Mouse (Mus musculus) C2C12 (cell line): ENCODE results near the gene Tob2. TPM values are rescaled to one million over a fixed set of nuclear protein-coding genes. Genes with fewer than 3 reads are reported as not detected.

ENCODE experiments used
- H3K27me3 ChIP-seq: one replicate; pipeline ENCODE4 v1.6.1; 2011; ENCODE audit not compliant: control insufficient read depth, insufficient read depth, insufficient read length
- H3K36me3 ChIP-seq: one replicate; pipeline ENCODE4 v1.6.1; 2011; ENCODE audit not compliant: control insufficient read depth, insufficient read depth
- H3K4me3 ChIP-seq: one replicate; pipeline ENCODE4 v1.5.1; 2011; ENCODE audit warnings: mild to moderate bottlenecking, control low read depth; ENCODE audit not compliant: poor library complexity, insufficient read depth, severe bottlenecking
- H3K79me2 ChIP-seq: one replicate; pipeline ENCODE4 v1.6.1; 2011; ENCODE audit not compliant: control insufficient read depth, insufficient read depth
- H3K79me3 ChIP-seq: one replicate; pipeline ENCODE4 v1.6.1; 2011; ENCODE audit warnings: low read depth, control low read depth
- H3ac ChIP-seq: one replicate; pipeline ENCODE3; 2011; ENCODE audit warnings: low read depth; ENCODE audit not compliant: control insufficient read depth, insufficient read length
- CEBPB ChIP-seq: IDR thresholded peaks from one replicate; pipeline ENCODE4 v1.6.1; 2011; ENCODE audit warnings: low read depth, mild to moderate bottlenecking, control low read depth, moderate library complexity
- CTCF ChIP-seq: IDR thresholded peaks from one replicate; pipeline ENCODE4 v1.5.1; 2011; ENCODE audit not compliant: control insufficient read depth, insufficient read depth, insufficient read length
- FOSL1 ChIP-seq: IDR thresholded peaks from one replicate; pipeline ENCODE4 v1.8.0; 2011; ENCODE audit warnings: mild to moderate bottlenecking, low read length; ENCODE audit not compliant: poor library complexity, insufficient read depth, severe bottlenecking
- MAX ChIP-seq: IDR thresholded peaks from one replicate; pipeline ENCODE4 v1.6.1; 2011; ENCODE audit warnings: mild to moderate bottlenecking, control low read depth
- MYOD1 ChIP-seq: IDR thresholded peaks from one replicate; pipeline ENCODE4 v1.6.1; 2011; ENCODE audit warnings: low read depth; ENCODE audit not compliant: control insufficient read depth, insufficient read length
- MYOG ChIP-seq: IDR thresholded peaks from one replicate; pipeline ENCODE4 v1.6.1; 2011; ENCODE audit not compliant: control insufficient read depth, insufficient read length; ENCODE audit errors: extremely low read depth
- USF1 ChIP-seq: IDR thresholded peaks from one replicate; pipeline ENCODE4 v1.6.1; 2011; ENCODE audit warnings: low read depth, mild to moderate bottlenecking, control low read depth, moderate library complexity
- polyA plus RNA-seq: library from polyadenylated mRNA; unstranded; fragments of >200 nt; fragmentation: generic; extraction: Trizol; gene quantifications from one replicate; pipeline ENCODE4 v1.2.1, GENCODE M21; 2012; ENCODE audit warnings: missing spikeins

Tob2 gene
- polyA plus RNA-seq, 1 experiment = 37.5 TPM

DNA sequence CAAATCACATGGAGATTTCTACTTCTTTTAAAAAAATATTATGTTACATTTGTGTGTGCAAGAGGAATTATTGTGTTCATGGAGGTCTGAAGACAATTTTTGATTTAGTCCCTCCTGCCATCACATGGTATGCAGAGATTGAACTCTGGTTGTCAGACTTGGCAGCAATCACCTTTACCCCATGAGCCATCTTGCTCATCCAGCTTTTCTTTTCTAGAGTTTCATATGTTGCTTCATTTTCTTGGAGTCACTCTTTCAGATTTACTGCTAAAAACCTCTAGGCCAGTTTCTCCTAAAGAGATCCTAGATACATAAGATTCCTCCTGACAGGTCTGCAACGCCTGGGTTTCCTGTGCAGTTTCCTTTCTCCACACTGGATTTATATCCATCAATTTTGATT lies 49.0 kb downstream of the Tob2 start:
- Histone ChIP-seq H3K79me2 (peaks cover 29% of the 10 kb centered on the region), H3K79me3 (no peaks in the 10 kb centered on the region), H3K36me3 (peaks cover 2% of the 10 kb centered on the region), H3K27me3 (no peaks in the 10 kb centered on the region), H3ac (no peak overlapping the region), H3K4me3 (no peak overlapping the region)
- TF ChIP-seq FOSL1 = no peak
- no peak for TF ChIP-seq CTCF
- no peak for TF ChIP-seq CEBPB
- no peak for TF ChIP-seq USF1

DNA sequence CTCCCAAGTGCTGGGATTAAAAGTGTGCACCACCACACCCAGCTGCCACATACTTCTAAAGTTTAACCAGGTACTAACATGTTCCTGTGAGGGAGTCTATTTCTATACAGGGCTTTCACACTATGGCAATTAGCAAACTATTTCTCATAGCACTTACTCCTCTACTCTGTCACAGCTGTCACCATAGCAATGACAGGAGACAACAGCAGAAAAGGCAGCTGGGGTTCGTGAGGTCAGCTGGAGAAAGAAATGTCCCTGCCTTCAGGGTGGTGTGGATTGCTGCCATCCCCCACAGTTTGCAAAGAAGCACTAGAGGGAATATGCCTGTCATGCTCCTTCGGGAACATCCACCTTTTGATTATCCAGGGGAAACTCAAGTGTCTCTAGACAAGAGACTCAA lies 49.8 kb downstream of the Tob2 start:
- Histone ChIP-seq H3K4me3 (no peak overlapping the region), H3K27me3 (no peaks in the 10 kb centered on the region), H3K79me3 (no peaks in the 10 kb centered on the region), H3K36me3 (no peaks in the 10 kb centered on the region), H3ac (no peak overlapping the region), H3K79me2 (peaks cover 22% of the 10 kb centered on the region)
- no peak for TF ChIP-seq CEBPB
- no peak for TF ChIP-seq CTCF
- no peak for TF ChIP-seq FOSL1
- TF ChIP-seq USF1 = no peak
- no peak for TF ChIP-seq MAX
- no peak for TF ChIP-seq MYOD1

DNA sequence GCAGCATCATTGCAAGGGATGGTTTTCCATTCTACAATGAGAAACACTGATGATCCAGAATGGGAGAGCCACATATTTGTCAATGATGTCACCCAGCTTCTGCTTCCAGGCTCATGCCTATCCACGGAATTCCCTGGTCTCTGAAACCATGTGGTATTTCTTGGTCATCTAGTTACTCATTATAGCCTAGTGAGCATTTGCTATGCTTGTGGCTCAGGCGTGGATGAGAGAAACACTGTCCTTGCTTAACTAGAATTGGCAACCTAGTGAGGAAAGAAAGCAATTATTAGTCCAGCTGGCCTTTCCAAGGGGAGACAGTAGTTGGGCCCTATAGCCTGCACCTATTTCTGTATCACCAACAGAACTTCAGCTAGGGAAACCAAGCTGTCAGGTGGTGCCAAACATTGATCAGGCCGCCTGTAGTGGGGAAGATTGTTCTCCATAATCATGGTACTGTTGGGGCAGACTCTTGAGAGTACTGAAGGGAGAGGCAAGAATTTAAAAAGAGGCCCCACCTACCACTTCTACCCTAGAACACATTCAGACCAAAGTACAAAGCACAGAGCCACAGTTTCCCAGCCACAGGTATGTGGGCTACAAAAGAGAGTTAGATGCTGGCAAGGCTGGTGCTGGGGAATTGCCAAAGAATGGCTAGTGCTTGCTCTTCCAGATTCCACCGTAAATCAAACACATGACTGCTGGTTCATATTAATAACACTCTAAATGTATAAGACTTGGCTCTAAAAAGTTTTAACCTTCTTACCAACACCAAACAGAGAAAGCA lies 51.8 kb downstream of the Tob2 start:
- H3K27me3 ChIP-seq = no peaks in the 10 kb centered on the region
- H3K79me2 ChIP-seq = peaks cover 2% of the 10 kb centered on the region
- no peaks in the 10 kb centered on the region for H3K36me3 ChIP-seq
- no peak overlapping the region for H3ac ChIP-seq
- TF ChIP-seq MYOD1 = no peak
- TF ChIP-seq USF1 = no peak
- TF ChIP-seq MAX = no peak
- TF ChIP-seq FOSL1 = no peak
- no peak for TF ChIP-seq CEBPB
- no peak for TF ChIP-seq CTCF
- no peak for TF ChIP-seq MYOG
- H3K79me3 ChIP-seq = no peaks in the 10 kb centered on the region
- no peak overlapping the region for H3K4me3 ChIP-seq

DNA sequence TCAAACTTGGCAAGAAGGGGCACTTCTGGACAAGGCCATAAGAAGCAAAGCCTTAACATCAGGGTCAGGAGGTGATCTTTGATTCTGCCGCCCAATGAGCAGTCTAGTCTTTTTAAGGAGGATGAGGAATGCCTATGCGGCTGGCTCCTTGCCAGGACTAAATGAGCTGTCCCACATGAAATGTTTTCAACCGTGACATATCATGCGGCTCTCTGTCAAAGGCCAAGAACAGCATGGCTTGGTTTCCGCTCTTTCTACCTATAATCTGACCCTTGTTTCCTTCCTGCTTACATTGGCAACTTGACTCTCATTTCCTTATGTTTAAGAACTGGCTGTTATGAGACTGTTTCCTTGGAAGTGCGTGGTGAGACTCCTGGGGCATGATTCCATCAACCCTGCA lies 53.0 kb downstream of the Tob2 start:
- Histone ChIP-seq H3ac (no peak overlapping the region), H3K79me2 (no peaks in the 10 kb centered on the region), H3K36me3 (no peaks in the 10 kb centered on the region), H3K79me3 (no peaks in the 10 kb centered on the region), H3K27me3 (no peaks in the 10 kb centered on the region), H3K4me3 (no peak overlapping the region)
- TF ChIP-seq MYOG (no peak), CEBPB (no peak), FOSL1 (no peak), MAX (no peak), MYOD1 (no peak), USF1 (no peak), CTCF (no peak)

DNA sequence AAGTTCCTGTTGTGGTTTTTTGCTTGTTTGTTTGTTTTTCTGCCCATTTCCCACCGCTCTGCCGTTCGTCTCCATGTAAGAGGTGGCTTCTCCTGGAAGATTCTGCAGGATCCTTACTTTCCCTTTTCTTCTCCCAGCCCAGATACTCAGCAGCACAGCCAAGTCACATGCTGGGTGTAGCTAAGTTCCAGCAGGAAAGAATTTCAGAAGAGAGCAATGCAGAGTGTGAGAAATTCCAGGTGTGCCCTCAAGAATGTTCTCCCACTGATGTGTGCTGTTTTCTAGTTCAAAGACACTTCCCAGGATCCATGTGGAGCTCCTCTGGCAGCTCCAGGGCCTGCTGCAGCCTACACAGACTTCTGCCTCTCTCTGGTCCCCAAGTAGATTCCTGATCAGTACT lies 53.7 kb downstream of the Tob2 start:
- TF ChIP-seq MAX (no peak), USF1 (no peak), CTCF (no peak), MYOG (no peak), FOSL1 (no peak), MYOD1 (no peak), CEBPB (no peak)
- H3ac ChIP-seq = no peak overlapping the region
- no peak overlapping the region for H3K4me3 ChIP-seq
- no peaks in the 10 kb centered on the region for H3K36me3 ChIP-seq
- H3K27me3 ChIP-seq = no peaks in the 10 kb centered on the region
- H3K79me2 ChIP-seq = no peaks in the 10 kb centered on the region
- H3K79me3 ChIP-seq = no peaks in the 10 kb centered on the region

DNA sequence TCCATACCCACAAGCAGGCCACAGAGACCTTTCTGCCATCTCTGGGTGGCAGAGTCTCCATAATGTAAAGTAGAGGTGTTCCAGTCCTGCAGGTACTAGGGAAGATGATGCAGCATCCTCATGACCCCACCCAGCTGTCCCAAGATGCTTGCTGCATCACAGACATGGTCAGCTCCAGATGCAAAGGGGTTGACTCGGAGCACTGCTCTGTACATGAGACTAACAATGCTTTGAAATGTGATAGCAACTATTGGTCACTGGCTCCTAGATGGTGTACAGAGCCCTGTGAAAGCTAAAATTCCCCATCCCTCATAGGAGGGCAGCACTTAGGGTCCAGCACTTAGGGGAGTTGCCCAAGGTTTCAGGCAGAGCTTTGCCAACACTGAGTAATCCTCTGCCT lies 54.4 kb downstream of the Tob2 start:
- H3K79me3 ChIP-seq = no peaks in the 10 kb centered on the region
- H3K27me3 ChIP-seq = no peaks in the 10 kb centered on the region
- no peaks in the 10 kb centered on the region for H3K79me2 ChIP-seq
- no peak overlapping the region for H3K4me3 ChIP-seq
- no peak overlapping the region for H3ac ChIP-seq
- no peaks in the 10 kb centered on the region for H3K36me3 ChIP-seq
- no peak for TF ChIP-seq FOSL1
- no peak for TF ChIP-seq MAX
- no peak for TF ChIP-seq USF1
- no peak for TF ChIP-seq CTCF
- no peak for TF ChIP-seq MYOD1
- no peak for TF ChIP-seq CEBPB
- TF ChIP-seq MYOG = no peak
